Mouse (Mus musculus) thymus, adult 2 months (tissue): ENCODE results near the gene Mlip. TPM values are rescaled to one million over a fixed set of nuclear protein-coding genes. Genes with fewer than 3 reads are reported as not detected.

Experiments
- DNase-seq: peaks from one replicate; pipeline ENCODE4 v3.0.0; 2021
- H3K27ac ChIP-seq: fragments of 200-500 bp; 2 replicates; pipeline ENCODE4 v1.5.1; 2012; ENCODE audit warnings: low read length, control low read depth; ENCODE audit not compliant: control insufficient read depth, insufficient read depth
- H3K27me3 ChIP-seq: fragments of 200-500 bp; 2 replicates; pipeline ENCODE4 v1.6.1; 2012; ENCODE audit warnings: mild to moderate bottlenecking, low read length, moderate library complexity, mixed read lengths; ENCODE audit not compliant: control insufficient read depth, insufficient read depth
- H3K36me3 ChIP-seq: fragments of 200-500 bp; 2 replicates; pipeline ENCODE4 v1.6.1; 2012; ENCODE audit warnings: mild to moderate bottlenecking, low read length, moderate library complexity; ENCODE audit not compliant: control insufficient read depth, insufficient read depth
- H3K4me1 ChIP-seq: fragments of 200-500 bp; replicated peaks from 2 replicates; pipeline ENCODE4 v1.6.1; 2012; ENCODE audit warnings: low read length; ENCODE audit not compliant: control insufficient read depth, insufficient read depth
- H3K4me3 ChIP-seq: fragments of 200-500 bp; 2 replicates; pipeline ENCODE4 v1.5.1; 2012; ENCODE audit warnings: mild to moderate bottlenecking, low read length, control low read depth, moderate library complexity; ENCODE audit not compliant: control insufficient read depth, insufficient read depth
- CTCF ChIP-seq: fragments of 200-500 bp; IDR thresholded peaks from 2 replicates; pipeline ENCODE4 v1.5.1; 2012; ENCODE audit warnings: mild to moderate bottlenecking, control low read depth, low read length, moderate library complexity, borderline replicate concordance; ENCODE audit not compliant: control insufficient read depth, poor library complexity, insufficient read depth; ENCODE audit errors: extremely low read depth
- POLR2A ChIP-seq: fragments of 200-500 bp; IDR thresholded peaks from 2 replicates; pipeline ENCODE4 v1.6.1; 2012; ENCODE audit warnings: mild to moderate bottlenecking, low read length, control low read depth, moderate library complexity; ENCODE audit not compliant: control insufficient read depth, poor library complexity, insufficient read depth; ENCODE audit errors: extremely low read depth
- WGBS: fragments of 180-500 bp; shearing (Covaris S2); methylation state at CpG from one replicate; pipeline ENCODE4 v1.1.7; 2018; 5-methylcytosine and 5-hydroxymethylcytosine counted together
- polyA plus RNA-seq: library from polyadenylated mRNA; depleted of rRNA; stranded (reverse); fragments of >200 nt; gene quantifications from 2 replicates; pipeline ENCODE4 v1.2.3, GENCODE M21; 2012

The Mlip gene
- polyA plus RNA-seq, 1 experiment: 2.3 TPM

DNA sequence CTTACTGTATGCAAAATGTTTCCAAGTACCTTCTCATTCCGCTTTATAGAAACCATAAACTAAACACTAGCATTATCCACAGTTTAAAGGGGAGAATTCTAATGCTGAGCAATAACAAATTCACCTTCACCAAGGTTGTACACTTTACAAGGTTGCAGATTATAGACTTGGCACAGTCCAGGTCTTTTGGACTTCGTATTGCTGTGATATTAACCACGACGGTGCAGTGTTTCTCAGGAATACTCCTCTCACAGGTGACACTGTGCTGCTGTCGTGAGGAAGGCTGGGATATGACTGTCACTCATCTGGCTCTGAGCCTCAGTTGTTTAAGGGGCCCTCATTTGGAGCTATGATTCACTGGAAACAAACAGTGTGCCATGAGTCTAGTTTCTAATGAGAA, 75.5 kb downstream of the Mlip start:
- Histone ChIP-seq H3K4me1 (no peaks in the 10 kb centered on the region), H3K4me3 (no peak overlapping the region), H3K27me3 (no peaks in the 10 kb centered on the region), H3K36me3 (no peaks in the 10 kb centered on the region), H3K27ac (no peak overlapping the region)
- WGBS: 88% methylated on average over 5 of the region's 5 CpGs
- no peak for DNase-seq
- TF ChIP-seq CTCF (no peak), POLR2A (no peak)

DNA sequence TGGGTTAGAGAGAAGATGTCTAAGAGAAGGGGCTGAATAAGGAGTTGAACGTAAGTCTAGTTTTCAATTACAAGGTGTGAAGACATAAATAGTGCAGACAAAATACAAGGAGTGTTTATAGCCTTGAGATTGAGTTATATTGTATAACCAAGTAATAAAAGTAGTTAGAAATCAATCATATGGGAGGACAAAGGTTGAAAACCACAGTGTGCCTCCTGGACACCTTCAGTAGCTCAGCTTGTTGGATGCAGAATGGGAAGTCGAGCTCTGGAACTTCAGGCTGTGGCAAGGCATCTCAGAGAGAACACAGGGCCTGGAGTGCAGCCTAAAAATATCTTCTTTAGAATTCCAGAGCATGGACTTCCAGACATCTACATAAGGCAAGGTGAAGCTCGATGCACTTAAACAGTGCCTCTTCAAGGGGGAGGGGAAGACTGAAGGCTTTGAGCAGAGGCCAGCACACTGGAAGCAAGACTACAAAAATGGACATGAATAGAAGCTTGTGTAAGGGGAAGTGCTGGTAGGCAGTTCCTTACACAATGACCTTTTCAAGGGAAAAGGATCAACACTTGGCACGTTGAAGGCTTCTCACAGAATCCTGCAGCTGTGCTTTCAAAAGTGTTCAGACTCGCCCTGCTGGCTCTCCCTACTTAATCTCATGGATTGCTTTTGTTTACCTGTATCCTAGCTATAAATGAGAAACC, 76.2 kb downstream of the Mlip start:
- H3K27ac ChIP-seq: no peak overlapping the region
- DNase-seq: no peak
- 66% methylated on average over 5 of the region's 5 CpGs for WGBS

DNA sequence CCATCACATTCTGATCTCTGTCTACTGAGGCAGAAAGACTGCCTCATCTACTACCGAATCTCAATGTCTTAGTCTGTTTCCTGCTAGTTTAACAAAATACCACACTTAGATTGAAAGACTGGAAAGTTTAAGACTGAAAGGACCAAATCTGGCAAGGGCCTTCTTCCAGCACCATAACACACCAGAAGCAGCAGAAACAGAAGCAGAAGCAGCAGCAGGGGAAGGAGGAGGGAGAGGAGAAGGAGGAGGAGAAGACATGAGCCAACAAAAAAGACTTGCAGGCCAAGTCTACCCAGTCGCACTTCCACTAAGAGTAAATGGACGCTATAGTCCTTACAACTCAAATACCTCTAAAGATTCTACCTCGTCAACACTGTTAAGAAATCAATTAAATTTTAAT, 80.0 kb downstream of the Mlip start:
- 97% methylated on average over 4 of the region's 4 CpGs for WGBS
- Histone ChIP-seq H3K27ac (no peak overlapping the region), H3K27me3 (no peaks in the 10 kb centered on the region), H3K4me1 (no peaks in the 10 kb centered on the region), H3K4me3 (no peak overlapping the region), H3K36me3 (no peaks in the 10 kb centered on the region)
- DNase-seq: no peak
- no peak for TF ChIP-seq CTCF
- no peak for TF ChIP-seq POLR2A

More for the DNA sequence above, 76.2 kb downstream of the Mlip start:
- no peak overlapping the region for H3K4me3 ChIP-seq
- H3K36me3 ChIP-seq: no peaks in the 10 kb centered on the region
- no peaks in the 10 kb centered on the region for H3K4me1 ChIP-seq
- H3K27me3 ChIP-seq: no peaks in the 10 kb centered on the region
- TF ChIP-seq CTCF: no peak
- no peak for TF ChIP-seq POLR2A

DNA sequence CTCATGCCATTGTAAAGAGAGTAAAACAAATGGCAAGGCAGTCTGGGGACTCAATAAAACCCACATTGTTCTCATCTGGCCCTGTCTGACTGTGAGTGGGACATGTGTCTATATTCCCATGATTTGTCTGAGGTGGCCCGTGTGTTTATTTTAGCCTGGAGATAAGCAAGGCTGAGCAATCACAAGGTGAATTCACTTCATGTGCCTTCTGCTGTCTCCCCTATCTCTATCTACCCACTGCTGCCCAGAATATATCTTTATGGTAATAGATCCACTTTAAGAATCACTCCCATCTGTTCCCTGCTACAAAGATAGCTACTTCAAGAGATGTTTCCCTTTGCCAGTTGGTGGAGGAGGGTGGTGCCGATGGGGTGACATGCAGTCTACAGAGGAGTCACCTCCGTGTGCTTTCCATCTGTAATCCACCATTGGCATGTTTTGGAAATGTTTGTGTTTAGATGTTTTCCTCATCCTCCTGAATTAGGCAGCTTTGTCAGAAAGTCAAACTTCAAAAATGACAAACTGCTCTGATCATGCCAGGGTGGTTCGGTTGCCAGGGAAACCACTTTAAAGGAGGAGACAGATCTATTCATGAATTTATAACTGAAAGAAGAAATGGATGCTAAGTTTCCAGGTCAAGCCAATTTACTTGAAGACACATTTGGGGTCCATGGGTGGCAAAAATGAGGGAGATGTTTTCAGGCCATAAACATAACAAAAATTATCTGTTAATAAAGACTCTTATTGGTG, 87.3 kb downstream of the Mlip start:
- H3K27ac ChIP-seq: no peak overlapping the region
- H3K27me3 ChIP-seq: no peaks in the 10 kb centered on the region
- no peak for DNase-seq
- H3K36me3 ChIP-seq: no peaks in the 10 kb centered on the region
- no peak overlapping the region for H3K4me3 ChIP-seq
- TF ChIP-seq POLR2A (no peak), CTCF (no peak)
- no peaks in the 10 kb centered on the region for H3K4me1 ChIP-seq
- WGBS: 92% methylated on average over 4 of the region's 4 CpGs

DNA sequence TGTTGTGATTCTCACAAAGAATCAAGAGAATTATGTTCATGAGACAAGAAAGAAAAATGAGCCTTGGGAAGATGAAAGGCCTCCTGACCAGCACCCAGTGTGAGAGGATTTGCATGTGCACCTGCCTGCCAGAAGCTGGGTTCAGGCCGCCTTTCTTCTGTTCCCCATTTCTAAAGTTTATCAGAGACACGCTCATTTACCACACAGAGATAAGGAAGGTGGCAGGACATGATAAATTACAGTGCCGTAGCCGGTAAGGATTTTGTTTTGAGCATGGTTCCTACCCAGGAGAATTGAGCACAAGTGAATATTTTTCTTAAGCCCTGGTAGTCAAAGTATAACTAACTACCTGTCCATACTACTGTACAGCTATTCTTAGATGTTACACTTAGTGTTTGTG, 93.7 kb downstream of the Mlip start:
- no peak overlapping the region for H3K4me3 ChIP-seq
- 51% methylated on average over 4 of the region's 4 CpGs for WGBS
- no peak for TF ChIP-seq POLR2A
- TF ChIP-seq CTCF: no peak
- no peaks in the 10 kb centered on the region for H3K4me1 ChIP-seq
- no peaks in the 10 kb centered on the region for H3K27me3 ChIP-seq
- no peak overlapping the region for H3K27ac ChIP-seq
- DNase-seq: no peak
- H3K36me3 ChIP-seq: no peaks in the 10 kb centered on the region

DNA sequence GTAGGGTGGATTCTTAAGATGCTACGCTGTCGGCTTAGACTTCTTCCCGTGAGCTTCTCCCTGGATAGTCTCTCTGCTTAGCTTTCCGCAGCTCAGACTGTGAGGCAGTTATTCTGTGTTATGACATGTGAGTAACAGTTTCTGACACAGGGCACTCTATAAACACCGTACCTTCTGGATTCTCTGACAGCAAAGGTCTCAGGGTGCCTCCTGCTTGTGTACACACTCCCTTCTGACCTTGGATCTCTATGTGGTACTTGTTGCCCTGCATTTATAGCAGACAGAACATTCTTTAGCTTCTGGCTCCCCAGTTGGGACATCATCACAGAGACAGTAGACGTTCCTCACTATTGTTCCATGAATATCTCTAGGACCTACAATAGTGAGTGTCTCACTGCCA, 94.5 kb downstream of the Mlip start:
- Histone ChIP-seq H3K4me1 (no peaks in the 10 kb centered on the region), H3K27me3 (no peaks in the 10 kb centered on the region), H3K27ac (no peak overlapping the region), H3K36me3 (no peaks in the 10 kb centered on the region), H3K4me3 (no peak overlapping the region)
- no peak for DNase-seq
- WGBS: 96% methylated on average over 6 of the region's 6 CpGs
- TF ChIP-seq CTCF (no peak), POLR2A (no peak)
